Mouse (Mus musculus) cerebellum, adult 2 months (tissue): ENCODE data around the gene Tmem269.

ENCODE experiments used
- CTCF ChIP-seq: fragments of 200-500 bp; IDR thresholded peaks from 2 replicates; pipeline ENCODE4 v1.5.1; 2011; ENCODE audit warnings: low read depth, mild to moderate bottlenecking, control low read depth, low read length, moderate library complexity, borderline replicate concordance; ENCODE audit not compliant: insufficient read depth
- POLR2A ChIP-seq: fragments of 200-500 bp; IDR thresholded peaks from 2 replicates; pipeline ENCODE4 v1.6.1; 2011; ENCODE audit warnings: low read length, control low read depth, borderline replicate concordance; ENCODE audit not compliant: insufficient read depth

- TF ChIP-seq CTCF (no peak), POLR2A (peak; percentile 23; the same call in 1 of the 2 replicates)
Observed at GRCm38 (mm10) chr4:119194909-119195581, 23.0 kb downstream of the Tmem269 start, which contains the start of gene Svbp.
